Mouse (Mus musculus) layer of hippocampus, postnatal 14 days (tissue): ENCODE data around the gene Engase. TPM values are rescaled to one million over a fixed set of nuclear protein-coding genes. Genes with fewer than 3 reads are reported as not detected.
A peak's percentile ranks its signal among the peaks of the same experiment; 100 is the strongest.

ENCODE experiments used
- DNase-seq, 2 experiments: peaks; one replicate each; pipeline ENCODE4 v3.0.0; 2021 to 2022; ENCODE audit warnings: low spot score in 2 of 2, mixed read lengths in 1 of 2
- long read RNA-seq, 2 experiments: library from polyadenylated mRNA; stranded (forward); transcript quantifications; one replicate each; pipeline ENCODE4 v2.0.0; 2021
- total RNA-seq, 2 experiments: library from RNA; stranded (reverse); gene quantifications; 2 replicates each; pipeline ENCODE4 v1.2.3; 2021

Gene Engase
- 10 to 100 TPM; 14.7 to 18.4 TPM for total RNA-seq
- long read RNA-seq, experiment 1, full-length matches to known transcripts: 7 of 20 reads
- long read RNA-seq, experiment 1, partial matches to known transcripts: 1 of 20 reads
- long read RNA-seq, experiment 1, other reads (novel, unspliced or antisense): 12 of 20 reads
- long read RNA-seq, experiment 2, full-length matches to known transcripts: 16 of 29 reads
- long read RNA-seq, experiment 2, partial matches to known transcripts: 3 of 29 reads
- long read RNA-seq, experiment 2, other reads (novel, unspliced or antisense): 10 of 29 reads

GRCm38 (mm10) chr11:118476396-118477373 is at the start of gene Engase:
TSS of gene Engase (plus strand) at chr11:118476829.
- peak; percentile 94 to 98 for DNase-seq

- DNase-seq: no peak
Observed at GRCm38 (mm10) chr11:118427266-118427779, 49.3 kb upstream of the Engase start.

- no peak for DNase-seq
Observed at GRCm38 (mm10) chr11:118427986-118428385, 48.6 kb upstream of the Engase start, which contains the start of gene C1qtnf1. TSS of gene C1qtnf1 (plus strand) at chr11:118428203.

DNA sequence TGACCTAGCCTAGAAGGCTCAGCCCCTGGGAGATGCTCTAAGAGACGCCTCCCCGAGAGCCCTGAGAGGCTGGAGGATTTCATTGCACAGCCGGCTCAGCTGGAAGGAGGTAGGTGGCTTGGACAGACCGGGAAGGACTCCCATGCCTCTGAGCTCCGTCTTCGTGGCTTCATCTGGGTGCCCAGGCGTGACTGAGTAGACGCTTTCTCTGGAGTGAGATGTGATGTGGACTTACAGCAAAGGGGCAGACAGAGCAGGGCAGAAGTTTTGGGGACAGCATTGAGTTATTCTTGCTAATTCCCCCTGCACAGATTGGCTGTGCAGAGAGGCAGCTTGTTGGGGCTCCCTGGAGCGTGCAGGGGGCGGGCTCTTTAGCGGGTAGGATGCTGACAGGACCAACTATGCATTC is 48.2 kb upstream of the Engase start:
- no peak for DNase-seq

DNA sequence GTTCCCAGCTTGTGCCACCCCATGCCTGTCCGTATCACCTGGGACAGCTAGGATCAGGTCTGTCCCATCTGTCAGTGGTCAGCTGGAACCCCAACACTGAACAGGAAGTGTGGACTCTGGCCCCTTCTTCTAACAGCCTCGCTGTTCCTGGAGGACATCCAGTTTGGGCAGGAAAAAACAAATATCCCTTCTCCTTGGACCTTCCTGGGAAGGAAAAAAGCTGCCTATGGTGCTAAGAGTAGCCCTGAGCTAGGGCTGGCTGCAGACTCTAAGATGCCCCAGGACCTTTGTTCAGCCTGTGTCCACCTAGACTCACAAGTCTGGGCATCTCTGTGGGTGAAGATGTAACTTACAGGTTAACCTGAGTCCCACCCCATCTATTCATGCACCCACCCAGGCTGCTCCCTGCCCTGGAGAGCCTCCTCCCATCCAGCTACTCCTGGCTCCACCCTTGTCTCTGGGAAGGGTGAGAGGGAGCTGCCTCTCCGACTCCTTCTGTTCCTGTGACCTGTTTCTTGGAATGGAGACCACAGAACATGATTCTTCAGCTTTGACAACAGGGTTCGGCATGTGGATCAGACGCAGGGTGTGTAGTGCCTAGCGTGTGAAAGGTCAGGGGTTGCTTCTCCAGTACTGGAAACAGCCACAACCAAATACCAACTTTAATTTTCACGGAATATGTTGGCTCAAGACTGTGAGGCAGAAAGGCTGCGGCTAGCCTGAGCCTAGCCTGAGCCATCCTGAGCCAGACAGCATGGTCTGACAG is 47.5 kb upstream of the Engase start:
- DNase-seq: no peak

- no peak for DNase-seq
Observed at GRCm38 (mm10) chr11:118430291-118430885, 46.2 kb upstream of the Engase start.

GRCm38 (mm10) chr11:118431100-118431948 is 45.3 kb upstream of the Engase start:
- DNase-seq: no peak

- DNase-seq: no peak
Observed at GRCm38 (mm10) chr11:118433398-118433868, 43.2 kb upstream of the Engase start.

DNA sequence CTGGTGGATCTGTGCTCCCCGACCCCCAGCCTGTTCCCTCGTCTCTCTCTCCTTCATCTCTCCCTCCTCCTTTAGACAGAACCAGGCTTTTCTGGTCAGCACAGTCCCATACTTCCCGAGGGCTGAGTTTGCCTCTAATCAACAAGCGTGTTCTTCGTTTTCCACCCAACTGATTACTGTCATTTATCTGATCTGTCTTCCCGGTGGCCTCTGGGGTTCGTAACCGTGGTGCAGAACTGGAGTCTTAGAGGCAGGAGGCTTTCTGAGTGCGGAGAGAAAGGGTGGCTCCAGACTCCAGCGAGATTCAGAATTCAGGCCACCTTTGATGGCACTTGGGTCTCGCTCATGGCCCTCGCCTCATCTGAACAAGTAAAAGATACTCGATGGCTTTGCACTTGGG is 42.5 kb upstream of the Engase start:
- no peak for DNase-seq

GRCm38 (mm10) chr11:118436471-118436935 is 40.1 kb upstream of the Engase start:
- DNase-seq: peak; percentile 41 to 59

GRCm38 (mm10) chr11:118438665-118439414 is 37.8 kb upstream of the Engase start:
- peak in 1 of 2 experiments; percentile 49 for DNase-seq

DNA sequence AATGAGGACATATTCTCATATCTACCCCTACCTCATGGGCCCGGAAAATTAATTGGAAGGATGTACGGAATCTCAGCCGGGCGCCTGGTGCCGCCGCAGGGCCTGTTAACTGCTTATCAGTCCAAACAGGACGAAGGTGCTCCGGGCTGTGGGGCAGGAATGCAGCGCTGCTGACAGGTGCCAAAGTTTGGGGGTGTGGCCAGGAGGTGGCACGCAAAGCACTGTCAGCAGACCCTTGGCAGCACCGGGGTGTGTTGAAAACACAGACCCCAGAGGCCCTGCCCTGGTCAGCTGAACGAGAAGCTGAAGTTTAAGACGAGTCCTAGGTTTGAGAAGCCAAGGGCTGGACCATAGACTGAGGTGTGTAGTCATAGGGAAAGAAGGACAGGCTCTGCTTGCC is 33.9 kb upstream of the Engase start:
- no peak for DNase-seq

- peak; percentile 52 to 67 for DNase-seq
Observed at GRCm38 (mm10) chr11:118443201-118443970, 33.2 kb upstream of the Engase start.

DNA sequence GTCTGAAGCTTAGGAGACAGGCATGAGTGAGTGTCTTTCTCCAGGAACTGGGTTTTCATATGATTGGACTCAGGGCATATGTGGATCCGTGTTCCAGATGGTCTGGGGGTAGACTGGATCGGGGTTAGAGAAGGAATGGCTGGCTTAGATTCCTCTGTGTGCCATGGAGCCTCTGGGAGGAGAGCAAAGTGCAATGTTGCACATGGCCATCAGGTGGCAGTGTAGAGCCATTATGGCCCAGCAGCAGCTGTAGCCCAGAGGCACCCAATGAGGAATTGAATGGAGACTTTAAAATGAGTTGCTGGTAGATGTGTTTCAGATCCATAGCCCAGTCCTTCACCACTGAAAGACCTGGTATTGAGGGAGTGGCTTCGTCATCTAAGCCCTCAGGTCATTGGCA is 30.8 kb upstream of the Engase start:
- DNase-seq: peak; percentile 61 to 73

- DNase-seq: no peak
Observed at GRCm38 (mm10) chr11:118447346-118447745, 29.3 kb upstream of the Engase start.

- DNase-seq: no peak
Observed at GRCm38 (mm10) chr11:118448385-118448784, 28.2 kb upstream of the Engase start.

DNA sequence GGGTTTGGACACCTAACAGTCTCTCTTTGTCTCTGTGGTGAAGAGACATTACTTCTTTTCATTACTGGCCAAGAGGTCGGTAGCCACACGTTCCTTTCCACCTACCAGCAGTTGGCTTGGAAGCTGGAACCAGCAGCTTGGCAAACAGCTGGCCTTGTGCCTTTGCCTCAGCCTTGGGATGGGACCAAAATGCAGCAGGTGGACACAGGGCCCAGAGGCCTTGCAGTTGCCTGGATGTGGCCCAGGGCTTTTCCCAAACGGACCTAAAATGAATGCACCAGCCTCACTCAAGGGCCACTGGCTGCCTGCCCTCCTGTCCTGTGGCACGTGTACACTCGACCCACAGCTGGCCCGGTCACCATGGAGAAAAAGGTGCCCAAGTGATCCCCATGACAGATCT is 25.4 kb upstream of the Engase start:
- no peak for DNase-seq

DNA sequence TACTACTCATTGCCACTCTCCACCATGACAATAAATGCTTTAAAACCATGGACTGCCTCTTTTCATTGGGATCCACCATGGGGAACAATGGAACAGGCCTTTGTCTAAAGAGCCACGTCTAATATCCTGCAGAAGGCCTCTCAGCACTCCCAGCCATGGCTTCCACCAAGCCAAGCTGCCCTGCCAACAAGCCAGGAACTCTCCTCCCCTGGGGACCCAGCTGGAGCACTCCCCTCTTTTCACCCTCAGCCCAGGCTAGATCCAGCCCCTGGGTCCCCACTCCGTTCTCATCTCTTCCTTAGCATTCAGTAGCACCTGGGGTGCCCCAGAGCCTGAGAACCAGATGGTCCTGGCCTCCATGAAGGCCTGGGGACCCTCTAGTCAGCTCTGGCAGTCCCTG is 23.7 kb upstream of the Engase start:
- no peak for DNase-seq
